In the genomic region with DNA sequence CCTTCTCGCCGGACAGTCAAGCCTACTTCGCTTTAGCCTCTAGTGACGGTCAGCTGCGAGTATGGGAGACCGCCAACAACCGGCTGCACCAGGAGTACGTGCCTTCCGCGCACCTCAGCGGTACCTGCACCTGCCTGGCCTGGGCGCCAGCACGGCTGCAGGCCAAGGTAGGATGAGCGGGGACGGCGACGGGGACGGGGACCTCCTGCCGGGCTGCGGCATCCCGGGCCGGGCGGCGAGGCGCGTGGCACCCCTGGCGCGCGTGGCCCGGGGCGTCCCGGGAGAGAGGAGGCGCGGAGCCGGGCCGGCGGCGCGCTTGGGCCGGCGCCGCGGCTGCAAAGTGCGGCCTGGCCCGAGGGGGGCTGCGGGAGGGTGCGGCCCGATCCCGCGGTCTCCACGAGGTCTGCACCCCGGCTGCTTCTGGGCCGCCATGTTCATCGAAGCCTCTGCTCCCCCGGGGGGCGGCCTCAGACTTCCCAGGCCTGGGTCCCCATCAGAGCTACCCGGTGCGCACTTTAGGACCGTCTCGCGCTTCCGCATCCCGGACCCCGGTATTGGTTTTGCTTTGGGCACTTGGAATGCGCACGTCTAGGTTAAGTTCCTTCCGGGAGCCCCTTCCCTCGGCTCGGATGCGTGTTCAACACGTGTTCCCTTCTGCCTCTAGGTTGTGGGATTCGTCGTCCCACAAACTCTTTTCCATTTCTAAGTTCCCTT, we compare ENCODE assay signal across 8 mouse cellular contexts. TPM values are rescaled to one million over a fixed set of nuclear protein-coding genes. Genes with fewer than 3 reads are reported as not detected.
DNase-seq lines count a peak whose midpoint lies in the region; ATAC-seq lines count a peak whose summit lies in the region.

No protein-coding gene starts in this region.

- peak; percentile 21 for ATAC-seq in erythroblast, adult 5-6 weeks (replicated peaks; ENCODE audit: low FRiP score, poor library complexity, severe bottlenecking)
- ATAC-seq in neural tube, embryonic 12.5 days (ENCODE audit: low FRiP score, low read depth): peak; percentile 85

- H3K36me3 ChIP-seq in hindbrain, embryonic 10.5 days: peaks cover 25% of the 10 kb centered on the region
- no peaks in the 10 kb centered on the region for H3K36me3 ChIP-seq in neural tube, embryonic 12.5 days

- peak overlapping the region; percentile 86 for H3K9ac ChIP-seq in neural tube, embryonic 12.5 days

- H3K4me1 ChIP-seq in hindbrain, embryonic 10.5 days (replicated peaks): peaks cover 18% of the 10 kb centered on the region
- peaks cover 18% of the 10 kb centered on the region for H3K4me1 ChIP-seq in neural tube, embryonic 12.5 days

- peak overlapping the region; percentile 84 for H3K4me2 ChIP-seq in neural tube, embryonic 12.5 days (replicated peaks)

- H3K27ac ChIP-seq in hindbrain, embryonic 10.5 days: peak overlapping the region; percentile 94
- H3K27ac ChIP-seq in neural tube, embryonic 12.5 days: no peak overlapping the region

- WGBS in hindbrain, embryonic 10.5 days: under 1% methylated on average over 73 of the region's 73 CpGs
- WGBS in neural tube, embryonic 12.5 days: under 1% methylated on average over 73 of the region's 73 CpGs

- peak overlapping the region; percentile 99 for H3K4me3 ChIP-seq in hindbrain, embryonic 10.5 days
- H3K4me3 ChIP-seq in neural tube, embryonic 12.5 days: peak overlapping the region; percentile 99

- H3K9me3 ChIP-seq in hindbrain, embryonic 10.5 days: no peaks in the 10 kb centered on the region
- H3K9me3 ChIP-seq in neural tube, embryonic 12.5 days: no peaks in the 10 kb centered on the region

- DNase-seq in ovary, postnatal 36 days (ENCODE audit: low spot score): peak; percentile 19
- DNase-seq in ovary, adult 18-20 months (ENCODE audit: low spot score): no peak
- DNase-seq in T-cell, adult 2 months (ENCODE audit: low spot score): peak; percentile 21
- peak; percentile 47 for DNase-seq in hindbrain, embryonic 10.5 days (ENCODE audit: low spot score)
- DNase-seq in liver: peak; percentile 23
- no peak for DNase-seq in left cerebral cortex, adult 18-20 months (ENCODE audit: low spot score in 2 of 2)

- no peaks in the 10 kb centered on the region for H3K27me3 ChIP-seq in hindbrain, embryonic 10.5 days (ENCODE audit: insufficient read depth, poor library complexity, severe bottlenecking)
- no peaks in the 10 kb centered on the region for H3K27me3 ChIP-seq in neural tube, embryonic 12.5 days (replicated peaks)

RNA-seq across cellular contexts. Expression of gene Wdr43, which starts 0.8 kb away (rescaled TPM):
- 21.1 and 25.2 TPM in 2 replicates for total RNA-seq in erythroblast, adult 5-6 weeks (2015; ENCODE audit: low replicate concordance)
- total RNA-seq in erythroblast, adult 5-6 weeks (2017; ENCODE audit: low replicate concordance): 37.4 and 48.2 TPM in 2 replicates
- polyA plus RNA-seq in hindbrain, embryonic 10.5 days (2016; fragmentation: Nextera tagmentation; extraction: Ambion mirVana): 59.9 and 94.3 TPM in 2 replicates
- 65.4 and 72.5 TPM in 2 replicates for polyA plus RNA-seq in neural tube, embryonic 12.5 days (2016; fragmentation: Nextera tagmentation; extraction: Ambion mirVana)
- total RNA-seq in left cerebral cortex, adult 18-20 months (2021): 10 to 100 TPM; 23.2 to 24.5 TPM

RNA-seq across cellular contexts. Expression of gene Togaram2, which starts 56.6 kb away (rescaled TPM):
- total RNA-seq in erythroblast, adult 5-6 weeks (2015; ENCODE audit: low replicate concordance): not detected in 2 replicates
- total RNA-seq in erythroblast, adult 5-6 weeks (2017; ENCODE audit: low replicate concordance): not detected in 2 replicates
- 0.05 and 0.09 TPM in 2 replicates for polyA plus RNA-seq in hindbrain, embryonic 10.5 days (2016; fragmentation: Nextera tagmentation; extraction: Ambion mirVana)
- 0.25 and 0.28 TPM in 2 replicates for polyA plus RNA-seq in neural tube, embryonic 12.5 days (2016; fragmentation: Nextera tagmentation; extraction: Ambion mirVana)
- total RNA-seq in left cerebral cortex, adult 18-20 months (2021): 1 to 10 TPM; 2.7 to 3.2 TPM

Comparison
In these comparisons a context has a peak if more than half of its experiments do, and no peak if none do; other contexts are left out.
1. DNase-seq: peak in ovary, postnatal 36 days (single experiment), T-cell, adult 2 months (single experiment), hindbrain, embryonic 10.5 days (single experiment) and liver (single experiment); none in ovary, adult 18-20 months (single experiment) and left cerebral cortex, adult 18-20 months (0 of 2).